Mouse (Mus musculus): ENCODE data around the gene Dnajc15.

DNA sequence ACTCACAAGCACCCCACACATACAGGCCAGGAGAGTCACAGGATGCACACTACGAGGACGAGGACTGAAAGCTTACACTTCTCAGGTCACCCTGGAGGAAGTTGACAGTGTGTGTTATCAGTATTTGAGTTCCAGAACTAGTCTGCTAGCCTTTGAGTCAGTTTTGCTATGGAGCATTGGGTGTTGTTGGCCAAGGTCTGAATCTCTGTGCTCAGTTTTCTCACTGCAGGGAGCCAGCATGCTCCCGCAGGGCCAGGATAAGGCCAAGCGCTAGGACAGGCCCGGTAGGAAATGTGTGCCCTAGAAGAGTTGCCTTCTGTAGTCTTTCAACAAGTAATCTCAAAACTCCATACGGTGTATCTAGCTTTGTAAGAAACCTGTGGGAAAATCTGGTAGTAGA lies 34.4 kb downstream of the Dnajc15 start:
- no peak for TF ChIP-seq CTCF (IDR thresholded peaks at IDR 0.05; ENCODE audit: control insufficient read depth, insufficient read depth, insufficient read length)
- TF ChIP-seq MYOG (IDR thresholded peaks at IDR 0.05; ENCODE audit: control insufficient read depth, extremely low read depth, insufficient read length), result no peak
- no peak for TF ChIP-seq CEBPB (IDR thresholded peaks at IDR 0.05; ENCODE audit: low read depth)
- TF ChIP-seq USF1 (IDR thresholded peaks at IDR 0.05; ENCODE audit: low read depth), result no peak
- TF ChIP-seq MYOD1 (IDR thresholded peaks at IDR 0.05; ENCODE audit: control insufficient read depth, insufficient read length, low read depth), result no peak
